Mouse (Mus musculus): ENCODE results near the gene Dph1.

DNA sequence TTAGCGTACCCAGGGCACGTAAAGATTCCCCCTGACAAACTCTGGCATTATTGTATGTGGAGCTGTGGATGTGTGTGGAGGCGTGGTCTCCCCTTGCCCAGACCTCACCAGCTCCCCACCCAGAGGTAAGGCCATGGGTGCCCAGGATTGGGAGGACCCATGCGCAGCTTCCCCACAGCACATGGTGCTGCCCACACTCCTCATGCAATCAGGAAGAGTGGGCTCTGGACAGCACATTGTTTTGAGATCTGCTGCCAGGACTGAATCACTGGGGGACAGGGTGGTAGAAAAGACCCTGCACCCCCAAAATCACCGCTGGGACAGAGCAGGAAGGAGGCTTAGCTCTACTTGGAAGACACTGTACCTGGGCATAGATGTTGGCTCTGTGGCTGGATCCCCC is 6.5 kb downstream of the Dph1 start:
- TF ChIP-seq CTCF (IDR thresholded peaks at IDR 0.05) = no peak
- no peak for TF ChIP-seq POLR2A (IDR thresholded peaks at IDR 0.05; ENCODE audit: insufficient read depth, low read depth, low read length)
- no peak for TF ChIP-seq EP300 (IDR thresholded peaks at IDR 0.05; ENCODE audit: insufficient read depth, low read depth, low read length)

Measured in heart, adult 2 months (tissue).